Mouse (Mus musculus) neural tube, postnatal 0 days (tissue): ENCODE data around the gene Igsf3. TPM values are rescaled to one million over a fixed set of nuclear protein-coding genes. Genes with fewer than 3 reads are reported as not detected.

Source experiments
- polyA plus RNA-seq: library from polyadenylated mRNA; unstranded; fragments of >200 nt; fragmentation: Nextera tagmentation; extraction: Ambion mirVana; gene quantifications from 2 replicates; pipeline ENCODE4 v1.2.1, GENCODE M21; 2015

The Igsf3 gene
- polyA plus RNA-seq, result 62.1 and 69.6 TPM in 2 replicates

GRCm38 (mm10) chr3:101376538-101377247, at the start of gene Igsf3:
Gene Igsf3 (plus strand): TSS chr3:101377083.

Other genes with a start within 250 kb of the Igsf3 start
- 0.23 and 0.30 TPM in 2 replicates for gene Cd2, start 89.1 kb upstream of the Igsf3 start, polyA plus RNA-seq
- gene Atp1a1, start 227.6 kb downstream of the Igsf3 start, polyA plus RNA-seq, result 75.2 and 83.7 TPM in 2 replicates